Mouse (Mus musculus) embryonic fibroblast, embryonic 13.5 days (primary cell): ENCODE measurements around the gene Podn.

Experiments used
- CTCF ChIP-seq: IDR thresholded peaks from 2 replicates; pipeline ENCODE4 v1.5.1; 2011; ENCODE audit warnings: mild to moderate bottlenecking, control low read depth, low read length, moderate library complexity, borderline replicate concordance; ENCODE audit not compliant: insufficient read depth
- POLR2A ChIP-seq: IDR thresholded peaks from 2 replicates; pipeline ENCODE4 v1.6.1; 2011; ENCODE audit warnings: low read depth, mild to moderate bottlenecking, control low read depth, low read length, moderate library complexity

DNA sequence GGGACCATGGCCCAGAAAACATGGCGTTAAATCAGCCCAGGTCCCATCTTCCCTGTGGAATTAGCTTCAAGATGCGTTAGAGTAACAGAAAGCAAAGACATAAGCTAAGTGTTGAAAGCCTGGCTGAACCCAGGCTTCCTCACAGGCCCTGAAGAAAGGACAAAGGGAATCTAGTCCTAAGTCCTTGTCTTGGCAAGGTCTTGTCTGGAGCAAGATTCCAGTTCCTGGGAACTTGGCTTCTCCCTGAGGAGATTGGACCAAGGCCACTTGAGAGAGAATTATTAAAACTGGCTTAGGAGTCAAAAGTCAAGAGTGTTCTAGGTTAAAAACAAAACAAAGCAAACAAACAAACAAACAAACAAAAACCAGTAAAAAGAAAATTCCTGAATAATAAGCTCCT is 32.1 kb upstream of the Podn start:
- no peak for TF ChIP-seq CTCF
- TF ChIP-seq POLR2A = no peak
